Mouse (Mus musculus) midbrain, embryonic 14.5 days (tissue): ENCODE measurements around the gene Cntnap4. TPM values are rescaled to one million over a fixed set of nuclear protein-coding genes. Genes with fewer than 3 reads are reported as not detected.

Experiments
- ATAC-seq: fragments of 200-750 bp; cut with Nextera tagmentation; 2 replicates; pipeline ENCODE4 v1.8.0; 2017; ENCODE audit warnings: moderate number of reproducible peaks, moderate library complexity; ENCODE audit not compliant: low FRiP score, low TSS enrichment
- DNase-seq: peaks from one replicate; pipeline ENCODE4 v3.0.0-alpha.2; 2015
- H3K27ac ChIP-seq: fragments of 300-500 bp; sonication (generic); replicated peaks from 2 replicates; pipeline ENCODE4 v1.5.1; 2014; ENCODE audit warnings: mild to moderate bottlenecking, low read depth, low read length, moderate library complexity
- H3K27me3 ChIP-seq: fragments of 300-500 bp; sonication (generic); 2 replicates; pipeline ENCODE4 v1.6.1; 2014; ENCODE audit warnings: low read length, control low read depth, mixed read lengths; ENCODE audit not compliant: control insufficient read depth, insufficient read depth
- H3K36me3 ChIP-seq: fragments of 300-500 bp; sonication (generic); 2 replicates; pipeline ENCODE4 v1.6.1; 2014; ENCODE audit warnings: low read length, control low read depth; ENCODE audit not compliant: control insufficient read depth, insufficient read depth
- H3K4me1 ChIP-seq: fragments of 300-500 bp; sonication (generic); 2 replicates; pipeline ENCODE4 v1.6.1; 2014; ENCODE audit warnings: mild to moderate bottlenecking, antibody characterized with exemption, low read length, control low read depth; ENCODE audit not compliant: control insufficient read depth, insufficient read depth
- H3K4me2 ChIP-seq: fragments of 300-500 bp; sonication (generic); 2 replicates; pipeline ENCODE4 v1.6.1; 2014; ENCODE audit warnings: mild to moderate bottlenecking, low read length, moderate library complexity
- H3K4me3 ChIP-seq: fragments of 300-500 bp; sonication (generic); replicated peaks from 2 replicates; pipeline ENCODE4 v1.5.1; 2014; ENCODE audit warnings: low read depth, low read length
- H3K9ac ChIP-seq: fragments of 300-500 bp; sonication (generic); replicated peaks from 2 replicates; pipeline ENCODE4 v1.6.1; 2014; ENCODE audit warnings: mild to moderate bottlenecking, low read length, moderate library complexity
- H3K9me3 ChIP-seq: fragments of 300-500 bp; sonication (generic); 2 replicates; pipeline ENCODE4 v1.6.1; 2016; ENCODE audit warnings: low read length, control low read depth, mixed read lengths; ENCODE audit not compliant: control insufficient read depth
- WGBS: fragments of 180-500 bp; shearing (Covaris S2); extraction: QIAGEN DNeasy Blood & Tissue Kit; methylation state at CpG from one replicate; pipeline ENCODE4 v1.1.7; 2014; 5-methylcytosine and 5-hydroxymethylcytosine counted together
- polyA plus RNA-seq: library from polyadenylated mRNA; unstranded; fragments of >200 nt; fragmentation: Nextera tagmentation; extraction: Ambion mirVana; gene quantifications from 2 replicates; pipeline ENCODE4 v1.2.1, GENCODE M21; 2014

Gene Cntnap4
- polyA plus RNA-seq, 1 experiment from 2014 or later, result 19.0 TPM

- WGBS, result 65% methylated on average over 1 of the region's 1 CpGs
- Histone ChIP-seq H3K4me2 (no peak overlapping the region), H3K4me1 (no peaks in the 10 kb centered on the region), H3K4me3 (no peak overlapping the region), H3K9me3 (no peaks in the 10 kb centered on the region), H3K9ac (no peak overlapping the region), H3K27ac (no peak overlapping the region), H3K27me3 (no peaks in the 10 kb centered on the region), H3K36me3 (no peaks in the 10 kb centered on the region)
- ATAC-seq, result no peak
- no peak for DNase-seq
Observed at GRCm38 (mm10) chr8:112674671-112675070, 104.8 kb downstream of the Cntnap4 start.

DNA sequence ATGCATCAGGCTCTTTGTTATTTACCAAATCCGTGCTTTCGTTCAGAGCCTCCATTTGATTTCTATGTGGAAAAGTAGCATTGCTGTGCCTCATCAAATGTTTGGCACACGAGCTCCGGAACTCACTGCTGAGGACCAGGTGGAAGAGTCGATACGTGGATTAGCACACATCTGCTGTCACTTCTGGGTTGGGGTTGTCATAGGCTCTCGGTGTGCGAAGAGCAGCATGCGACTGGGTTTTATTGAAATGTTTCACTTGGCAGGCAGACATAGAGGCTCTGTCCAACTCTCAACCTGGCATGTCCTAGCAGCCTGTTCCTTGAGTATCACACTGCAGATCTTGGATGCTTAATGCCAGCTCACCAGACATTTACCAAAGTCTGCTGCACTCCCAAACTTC is 111.9 kb downstream of the Cntnap4 start:
- 96% methylated on average over 9 of the region's 9 CpGs for WGBS
- no peak overlapping the region for H3K9ac ChIP-seq
- DNase-seq, result no peak
- H3K36me3 ChIP-seq, result no peaks in the 10 kb centered on the region
- no peak overlapping the region for H3K27ac ChIP-seq
- ATAC-seq, result no peak
- H3K4me1 ChIP-seq, result no peaks in the 10 kb centered on the region
- no peaks in the 10 kb centered on the region for H3K9me3 ChIP-seq
- no peak overlapping the region for H3K4me3 ChIP-seq
- no peak overlapping the region for H3K4me2 ChIP-seq
- H3K27me3 ChIP-seq, result no peaks in the 10 kb centered on the region

- Histone ChIP-seq H3K4me2 (no peak overlapping the region), H3K4me3 (no peak overlapping the region), H3K27me3 (no peaks in the 10 kb centered on the region), H3K36me3 (no peaks in the 10 kb centered on the region), H3K4me1 (no peaks in the 10 kb centered on the region), H3K27ac (no peak overlapping the region), H3K9me3 (no peaks in the 10 kb centered on the region), H3K9ac (no peak overlapping the region)
- no peak for DNase-seq
- ATAC-seq, result no peak
Observed at GRCm38 (mm10) chr8:112695708-112696107, 125.9 kb downstream of the Cntnap4 start.

- no peaks in the 10 kb centered on the region for H3K36me3 ChIP-seq
- H3K4me2 ChIP-seq, result no peak overlapping the region
- H3K9me3 ChIP-seq, result no peaks in the 10 kb centered on the region
- DNase-seq (no peak), ATAC-seq (no peak)
- no peaks in the 10 kb centered on the region for H3K27me3 ChIP-seq
- no peak overlapping the region for H3K27ac ChIP-seq
- H3K4me1 ChIP-seq, result no peaks in the 10 kb centered on the region
- H3K9ac ChIP-seq, result no peak overlapping the region
- 79% methylated on average over 3 of the region's 3 CpGs for WGBS
- no peak overlapping the region for H3K4me3 ChIP-seq
Observed at GRCm38 (mm10) chr8:112698141-112698540, 128.3 kb downstream of the Cntnap4 start.

- DNase-seq (no peak), ATAC-seq (no peak)
- 70% methylated on average over 3 of the region's 3 CpGs for WGBS
- Histone ChIP-seq H3K9ac (no peak overlapping the region), H3K9me3 (no peaks in the 10 kb centered on the region), H3K27ac (no peak overlapping the region), H3K36me3 (no peaks in the 10 kb centered on the region), H3K27me3 (no peaks in the 10 kb centered on the region), H3K4me2 (no peak overlapping the region), H3K4me1 (no peaks in the 10 kb centered on the region), H3K4me3 (no peak overlapping the region)
Observed at GRCm38 (mm10) chr8:112716982-112717381, 147.1 kb downstream of the Cntnap4 start.

DNA sequence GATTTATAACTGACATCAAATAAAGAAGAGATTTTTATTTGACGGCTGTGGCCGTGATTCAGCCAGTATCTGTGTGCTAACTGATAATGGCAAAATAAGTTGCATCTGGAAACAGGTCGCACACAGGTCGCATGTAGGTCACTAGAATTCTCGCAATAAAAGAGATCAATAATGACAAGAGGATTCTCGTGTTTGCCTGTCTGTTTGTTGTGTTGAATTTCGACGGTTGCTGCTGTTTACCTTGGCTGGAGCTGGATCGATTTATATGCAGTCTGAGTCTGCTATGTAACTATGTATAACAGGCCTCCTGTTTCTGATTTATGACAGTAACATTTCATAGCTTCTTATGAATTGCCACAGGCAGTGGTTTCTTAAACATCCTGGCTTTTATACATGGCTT is 155.1 kb downstream of the Cntnap4 start:
- Histone ChIP-seq H3K4me3 (no peak overlapping the region), H3K4me1 (no peaks in the 10 kb centered on the region), H3K27me3 (no peaks in the 10 kb centered on the region), H3K9ac (no peak overlapping the region), H3K9me3 (no peaks in the 10 kb centered on the region), H3K36me3 (no peaks in the 10 kb centered on the region), H3K27ac (no peak overlapping the region), H3K4me2 (no peak overlapping the region)
- 76% methylated on average over 9 of the region's 9 CpGs for WGBS
- ATAC-seq (no peak), DNase-seq (no peak)

GRCm38 (mm10) chr8:112730583-112731432 is 161.0 kb downstream of the Cntnap4 start:
- Histone ChIP-seq H3K9me3 (no peaks in the 10 kb centered on the region), H3K4me1 (no peaks in the 10 kb centered on the region), H3K9ac (no peak overlapping the region), H3K4me3 (no peak overlapping the region), H3K27me3 (no peaks in the 10 kb centered on the region), H3K27ac (no peak overlapping the region), H3K36me3 (no peaks in the 10 kb centered on the region), H3K4me2 (no peak overlapping the region)
- 85% methylated on average over 15 of the region's 15 CpGs for WGBS
- DNase-seq (no peak), ATAC-seq (no peak)

- no peak overlapping the region for H3K4me3 ChIP-seq
- no peak for ATAC-seq
- no peak overlapping the region for H3K9ac ChIP-seq
- no peaks in the 10 kb centered on the region for H3K27me3 ChIP-seq
- no peaks in the 10 kb centered on the region for H3K9me3 ChIP-seq
- no peaks in the 10 kb centered on the region for H3K36me3 ChIP-seq
- no peaks in the 10 kb centered on the region for H3K4me1 ChIP-seq
- no peak overlapping the region for H3K27ac ChIP-seq
- H3K4me2 ChIP-seq, result no peak overlapping the region
- DNase-seq, result peak; percentile 27
- WGBS, result 87% methylated on average over 3 of the region's 3 CpGs
Observed at GRCm38 (mm10) chr8:112735575-112735974, 165.7 kb downstream of the Cntnap4 start.

- H3K27me3 ChIP-seq, result no peaks in the 10 kb centered on the region
Observed at GRCm38 (mm10) chr8:112743331-112743730, 173.5 kb downstream of the Cntnap4 start.

More at GRCm38 (mm10) chr8:112743331-112743730, 173.5 kb downstream of the Cntnap4 start:
- Histone ChIP-seq H3K9ac (no peak overlapping the region), H3K4me1 (no peaks in the 10 kb centered on the region), H3K4me3 (no peak overlapping the region), H3K27ac (no peak overlapping the region), H3K36me3 (no peaks in the 10 kb centered on the region), H3K4me2 (no peak overlapping the region), H3K9me3 (no peaks in the 10 kb centered on the region)
- DNase-seq (no peak), ATAC-seq (no peak)
- 95% methylated on average over 4 of the region's 4 CpGs for WGBS
